Mouse (Mus musculus) liver, embryonic 16.5 days (tissue): ENCODE measurements around the gene Cfdp1. TPM values are rescaled to one million over a fixed set of nuclear protein-coding genes. Genes with fewer than 3 reads are reported as not detected.

Source experiments
- ATAC-seq: fragments of 200-750 bp; cut with Nextera tagmentation; 2 replicates; pipeline ENCODE4 v1.8.0; 2017; ENCODE audit warnings: low read depth, mild to moderate bottlenecking, moderate number of reproducible peaks, moderate library complexity
- H3K27ac ChIP-seq: fragments of 300-500 bp; sonication (generic); 2 replicates; pipeline ENCODE4 v1.5.1; 2014; ENCODE audit warnings: mild to moderate bottlenecking, low read length
- H3K27me3 ChIP-seq: fragments of 300-500 bp; sonication (generic); 2 replicates; pipeline ENCODE4 v1.6.1; 2014; ENCODE audit warnings: low read depth, low read length, mixed read lengths; ENCODE audit not compliant: control insufficient read depth, insufficient read depth
- H3K36me3 ChIP-seq: fragments of 300-500 bp; sonication (generic); 2 replicates; pipeline ENCODE4 v1.6.1; 2014; ENCODE audit warnings: mild to moderate bottlenecking; ENCODE audit not compliant: control insufficient read depth, insufficient read depth
- H3K4me1 ChIP-seq: fragments of 300-500 bp; sonication (generic); 2 replicates; pipeline ENCODE4 v1.6.1; 2014; ENCODE audit warnings: low read depth, low read length, mixed read lengths; ENCODE audit not compliant: control insufficient read depth
- H3K4me2 ChIP-seq: fragments of 300-500 bp; sonication (generic); 2 replicates; pipeline ENCODE4 v1.6.1; 2014; ENCODE audit warnings: low read depth, low read length, mixed read lengths
- H3K4me3 ChIP-seq: fragments of 300-500 bp; sonication (generic); 2 replicates; pipeline ENCODE4 v1.5.1; 2014; ENCODE audit warnings: low read depth, mild to moderate bottlenecking, low read length
- H3K9ac ChIP-seq: fragments of 300-500 bp; sonication (generic); 2 replicates; pipeline ENCODE4 v1.6.1; 2014; ENCODE audit warnings: low read depth, low read length
- H3K9me3 ChIP-seq: fragments of 300-500 bp; sonication (generic); replicated peaks from 2 replicates; pipeline ENCODE4 v1.6.1; 2016; ENCODE audit warnings: low read length; ENCODE audit not compliant: control insufficient read depth
- WGBS: fragments of 180-500 bp; shearing (Covaris S2); extraction: QIAGEN DNeasy Blood & Tissue Kit; methylation state at CpG from one replicate; pipeline ENCODE4 v1.1.7; 2014; ENCODE audit not compliant: insufficient replicate concordance; 5-methylcytosine and 5-hydroxymethylcytosine counted together
- polyA plus RNA-seq: library from polyadenylated mRNA; unstranded; fragments of >200 nt; fragmentation: Nextera tagmentation; extraction: Ambion mirVana; gene quantifications from 2 replicates; pipeline ENCODE4 v1.2.1, GENCODE M21; 2015

The Cfdp1 gene
- polyA plus RNA-seq, 1 experiment from 2014 or later, result 63.2 TPM

DNA sequence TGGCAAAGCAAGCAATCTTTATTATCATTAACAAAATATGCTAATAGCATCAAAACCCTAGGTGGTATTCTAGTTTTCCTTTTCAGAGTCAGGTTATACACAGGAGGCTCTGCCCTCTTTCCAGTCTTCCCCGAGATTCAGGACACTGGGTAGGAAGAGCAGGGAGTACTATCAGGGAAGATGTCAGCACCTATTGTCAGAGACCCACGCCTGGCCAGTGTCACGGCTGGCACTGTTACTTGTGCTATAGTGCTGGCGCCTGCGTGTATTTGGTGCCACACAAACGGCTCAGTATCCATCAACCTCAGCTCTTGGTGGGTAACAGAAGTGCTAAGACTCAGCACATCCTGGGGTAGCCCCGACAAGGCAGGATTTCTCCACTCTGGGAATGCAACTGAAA, 81.0 kb downstream of the Cfdp1 start:
- no peak overlapping the region for H3K9ac ChIP-seq
- WGBS, result 70% methylated on average over 7 of the region's 7 CpGs
- no peak overlapping the region for H3K4me2 ChIP-seq
- H3K27ac ChIP-seq, result no peak overlapping the region
- no peaks in the 10 kb centered on the region; the same call in 1 of the 2 replicates for H3K4me1 ChIP-seq
- no peak for ATAC-seq
- H3K36me3 ChIP-seq, result peaks cover 3% of the 10 kb centered on the region
- H3K9me3 ChIP-seq, result no peaks in the 10 kb centered on the region
- no peaks in the 10 kb centered on the region for H3K27me3 ChIP-seq
- H3K4me3 ChIP-seq, result no peak overlapping the region

DNA sequence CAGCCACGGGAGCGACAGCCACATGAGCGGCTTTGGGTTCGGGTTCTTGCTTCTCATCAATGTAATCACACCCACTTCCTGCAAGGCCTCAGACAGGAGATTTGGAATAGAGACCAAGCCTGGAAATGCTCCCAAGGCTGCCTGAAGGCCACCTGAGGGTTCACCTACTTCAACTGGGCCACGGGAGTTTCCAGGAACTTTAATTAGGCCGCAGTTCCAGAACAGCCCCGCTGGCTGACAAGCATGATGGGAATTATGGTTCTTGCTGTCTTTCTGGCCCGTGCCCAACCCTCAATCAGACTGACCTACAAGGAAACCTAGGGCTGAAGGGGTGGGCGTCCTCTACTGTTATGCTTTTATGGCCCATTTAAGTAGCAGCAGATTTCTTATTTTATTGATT, 82.0 kb downstream of the Cfdp1 start:
- H3K27ac ChIP-seq, result no peak overlapping the region
- H3K9me3 ChIP-seq, result no peaks in the 10 kb centered on the region
- no peak overlapping the region for H3K4me3 ChIP-seq
- no peak overlapping the region for H3K4me2 ChIP-seq
- WGBS, result 77% methylated on average over 9 of the region's 9 CpGs
- no peaks in the 10 kb centered on the region for H3K27me3 ChIP-seq
- H3K9ac ChIP-seq, result no peak overlapping the region
- H3K4me1 ChIP-seq, result no peaks in the 10 kb centered on the region; the same call in 1 of the 2 replicates
- peaks cover 3% of the 10 kb centered on the region for H3K36me3 ChIP-seq
- ATAC-seq, result no peak

DNA sequence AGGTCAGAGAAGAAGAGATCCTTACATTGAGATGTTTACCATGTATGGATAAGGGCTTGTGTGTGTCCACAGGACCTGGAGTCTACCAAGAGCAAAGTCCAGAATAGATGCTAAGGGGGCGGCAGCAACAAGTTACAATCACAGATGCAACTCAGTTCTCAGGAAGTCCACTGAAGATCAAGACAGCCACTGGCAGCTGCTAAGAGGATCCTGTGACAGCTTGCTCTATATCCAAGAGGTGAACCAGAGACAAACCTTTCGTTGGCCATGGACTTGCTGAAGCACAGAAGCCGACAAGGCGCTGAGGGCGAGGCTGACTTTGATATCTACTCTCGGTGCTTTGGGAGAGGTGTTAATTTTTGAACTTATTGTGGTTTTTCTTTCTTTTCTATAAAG, 82.5 kb downstream of the Cfdp1 start:
- Histone ChIP-seq H3K36me3 (peaks cover 3% of the 10 kb centered on the region), H3K9ac (no peak overlapping the region), H3K4me3 (no peak overlapping the region), H3K4me1 (no peaks in the 10 kb centered on the region; the same call in 1 of the 2 replicates), H3K27ac (no peak overlapping the region), H3K9me3 (no peaks in the 10 kb centered on the region), H3K4me2 (no peak overlapping the region), H3K27me3 (no peaks in the 10 kb centered on the region)
- WGBS, result 81% methylated on average over 6 of the region's 6 CpGs
- no peak for ATAC-seq

DNA sequence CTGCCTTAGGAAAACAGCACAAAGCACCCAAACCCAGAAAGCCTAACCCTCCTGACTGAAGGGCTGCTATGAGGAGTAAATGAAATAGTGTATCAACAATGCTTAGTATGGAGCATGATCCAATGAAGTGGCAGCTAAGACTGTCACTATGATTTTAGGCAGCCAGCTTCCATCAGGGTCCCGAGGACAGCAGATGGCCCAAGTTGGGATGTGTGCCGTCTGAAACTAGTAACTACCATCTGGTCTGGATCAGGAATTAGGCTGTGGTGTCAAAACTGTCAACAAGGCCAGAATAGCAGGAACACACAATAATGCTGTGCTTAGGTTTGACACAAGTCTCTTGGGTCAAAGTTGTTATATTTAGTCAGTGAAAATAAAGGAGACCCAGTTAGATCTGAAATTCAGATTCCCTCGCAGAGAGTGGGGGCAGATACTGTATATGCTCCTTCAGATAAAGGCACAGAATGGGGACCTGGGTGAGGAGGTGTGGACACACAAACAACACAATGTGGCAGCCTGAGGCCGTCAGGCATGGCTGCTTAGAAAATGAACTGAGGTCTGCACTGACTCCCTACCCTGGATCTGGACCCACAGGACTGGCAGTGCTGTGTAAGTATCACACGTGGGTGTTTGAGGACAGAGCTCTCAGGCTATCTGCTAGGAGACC, 83.0 kb downstream of the Cfdp1 start:
- 70% methylated on average over 5 of the region's 5 CpGs for WGBS
- Histone ChIP-seq H3K36me3 (peaks cover 3% of the 10 kb centered on the region), H3K4me1 (no peaks in the 10 kb centered on the region; the same call in 1 of the 2 replicates), H3K27me3 (no peaks in the 10 kb centered on the region), H3K9me3 (no peaks in the 10 kb centered on the region), H3K9ac (no peak overlapping the region), H3K4me3 (no peak overlapping the region), H3K27ac (no peak overlapping the region), H3K4me2 (no peak overlapping the region)
- ATAC-seq, result no peak

DNA sequence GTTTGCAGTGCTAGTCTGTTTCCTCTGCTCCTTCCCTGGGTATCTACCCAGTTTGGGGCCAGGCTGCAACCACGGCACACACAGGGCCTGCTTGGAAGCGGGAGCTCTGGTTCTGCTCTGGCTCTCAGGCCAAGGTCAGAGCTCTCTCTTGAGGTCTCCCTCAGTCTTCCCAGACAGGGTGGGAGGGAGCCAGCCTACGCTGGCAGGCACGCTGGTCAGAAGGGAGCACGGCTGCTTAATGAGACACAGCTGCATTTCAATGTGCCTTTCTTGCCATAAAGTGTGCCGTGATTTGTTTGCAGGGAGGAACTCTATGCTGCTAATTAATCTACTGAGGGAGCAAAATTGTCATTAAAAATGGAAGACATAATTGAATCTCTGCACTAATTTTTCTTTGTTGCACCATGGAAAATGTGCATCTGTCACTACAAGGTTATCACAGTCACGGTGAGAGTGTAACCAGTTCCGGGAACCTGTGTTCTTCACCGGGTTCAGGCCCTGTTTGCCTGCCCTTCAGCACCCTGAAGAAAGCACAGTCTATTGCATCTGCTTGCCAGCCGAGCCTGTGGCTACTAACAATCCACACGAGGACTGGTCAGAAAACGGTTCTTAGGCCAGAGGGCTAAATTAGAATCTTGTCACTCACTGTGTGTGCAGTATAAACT, 84.2 kb downstream of the Cfdp1 start:
- Histone ChIP-seq H3K27me3 (no peaks in the 10 kb centered on the region), H3K4me3 (no peak overlapping the region), H3K4me2 (no peak overlapping the region), H3K9me3 (no peaks in the 10 kb centered on the region), H3K27ac (no peak overlapping the region), H3K9ac (no peak overlapping the region), H3K4me1 (no peaks in the 10 kb centered on the region; the same call in 1 of the 2 replicates), H3K36me3 (peaks cover 3% of the 10 kb centered on the region)
- 73% methylated on average over 12 of the region's 12 CpGs for WGBS
- no peak for ATAC-seq

DNA sequence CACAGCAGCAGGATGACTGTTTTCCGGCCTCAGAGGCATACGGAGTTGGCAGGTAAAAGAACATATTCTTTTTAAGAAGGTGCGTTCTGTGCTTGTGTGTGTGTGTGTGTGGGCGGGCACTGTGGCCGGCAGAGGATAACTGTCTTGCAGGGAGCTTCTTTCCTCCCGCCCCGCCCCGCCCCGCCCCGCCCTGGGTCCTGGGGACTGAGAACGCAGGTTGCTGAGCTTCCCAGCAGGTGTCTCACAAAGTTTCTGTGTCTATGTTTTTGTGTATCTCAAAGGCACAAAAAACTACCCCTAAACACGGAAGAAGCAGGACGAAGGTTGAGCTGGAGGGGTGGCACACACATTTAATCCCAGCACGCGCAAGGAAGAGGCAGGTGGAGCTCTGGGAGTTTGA, 84.8 kb downstream of the Cfdp1 start:
- Histone ChIP-seq H3K4me3 (no peak overlapping the region), H3K27ac (no peak overlapping the region), H3K9ac (no peak overlapping the region), H3K4me2 (no peak overlapping the region), H3K9me3 (no peaks in the 10 kb centered on the region), H3K4me1 (no peaks in the 10 kb centered on the region; the same call in 1 of the 2 replicates), H3K27me3 (no peaks in the 10 kb centered on the region), H3K36me3 (no peaks in the 10 kb centered on the region; the same call in none of the 2 replicates)
- WGBS, result 67% methylated on average over 15 of the region's 15 CpGs
- ATAC-seq, result no peak

DNA sequence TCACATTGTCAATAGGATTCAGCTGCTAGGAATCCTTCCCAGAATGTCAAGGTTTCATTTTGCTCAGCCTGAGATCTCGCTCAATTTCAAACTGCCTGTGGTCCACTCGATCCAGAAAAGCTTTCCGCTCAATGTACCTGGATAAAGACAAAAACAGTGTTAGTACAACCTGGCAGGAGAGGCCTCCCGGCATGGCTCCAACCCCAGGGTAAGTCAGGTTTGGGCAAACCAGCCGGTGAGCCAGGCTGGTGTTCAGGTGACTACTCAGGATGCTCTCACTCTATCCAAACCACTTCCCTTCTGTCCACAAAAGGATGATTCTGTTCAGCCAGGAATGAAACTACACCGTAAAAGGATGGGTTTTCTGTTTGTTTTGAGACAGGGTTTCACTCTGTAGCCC, 85.4 kb downstream of the Cfdp1 start:
- no peaks in the 10 kb centered on the region; the same call in 1 of the 2 replicates for H3K4me1 ChIP-seq
- H3K4me3 ChIP-seq, result no peak overlapping the region
- no peak overlapping the region for H3K9ac ChIP-seq
- H3K4me2 ChIP-seq, result no peak overlapping the region
- no peak overlapping the region for H3K27ac ChIP-seq
- H3K36me3 ChIP-seq, result no peaks in the 10 kb centered on the region; the same call in none of the 2 replicates
- ATAC-seq, result no peak
- no peaks in the 10 kb centered on the region for H3K27me3 ChIP-seq
- no peaks in the 10 kb centered on the region for H3K9me3 ChIP-seq
- WGBS, result 78% methylated on average over 6 of the region's 6 CpGs

DNA sequence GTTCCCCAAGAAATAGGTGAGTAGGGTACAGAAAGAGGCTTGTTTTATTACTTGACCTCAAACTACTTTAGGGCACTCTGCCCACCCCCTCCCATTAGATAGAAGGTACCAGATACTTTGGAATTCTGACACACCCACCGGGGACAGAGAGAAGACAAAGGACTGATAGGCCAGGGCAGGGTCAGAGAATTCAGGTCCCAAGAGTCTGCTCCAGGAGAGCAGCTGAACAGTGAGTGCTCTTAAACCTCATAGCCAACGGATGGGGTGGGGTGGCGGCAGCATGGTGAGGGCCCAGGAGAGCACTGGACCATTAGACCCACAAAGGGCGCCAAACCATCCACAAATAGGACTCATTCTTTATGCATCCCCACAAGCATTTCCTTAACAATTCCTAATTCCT, 88.5 kb downstream of the Cfdp1 start:
- H3K27me3 ChIP-seq, result no peaks in the 10 kb centered on the region
- H3K4me3 ChIP-seq, result no peak overlapping the region
- no peak for ATAC-seq
- H3K9ac ChIP-seq, result no peak overlapping the region
- H3K4me2 ChIP-seq, result no peak overlapping the region
- H3K27ac ChIP-seq, result no peak overlapping the region
- WGBS, result 81% methylated on average over 4 of the region's 4 CpGs
- no peaks in the 10 kb centered on the region; the same call in none of the 2 replicates for H3K36me3 ChIP-seq
- H3K4me1 ChIP-seq, result no peaks in the 10 kb centered on the region; the same call in 1 of the 2 replicates
- no peaks in the 10 kb centered on the region for H3K9me3 ChIP-seq

DNA sequence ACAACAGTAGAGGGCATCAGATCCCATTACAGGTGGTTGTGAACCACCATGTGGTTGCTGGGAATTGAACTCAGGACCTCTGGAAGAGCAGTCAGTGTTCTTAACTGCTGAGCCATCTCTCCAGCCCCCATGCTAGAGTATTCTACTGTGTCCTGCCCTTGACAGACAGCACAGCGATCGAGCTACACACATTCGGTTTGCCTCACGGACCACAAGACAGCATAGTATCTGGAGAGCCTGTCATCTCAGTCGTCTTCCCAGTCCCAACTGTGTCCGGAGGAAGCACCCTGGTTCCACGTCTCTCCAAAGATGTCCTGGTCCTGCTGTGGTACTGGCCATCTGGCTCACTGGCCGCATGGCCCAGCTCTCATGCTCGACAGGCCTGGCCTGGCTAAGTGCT, 89.0 kb downstream of the Cfdp1 start:
- Histone ChIP-seq H3K27me3 (no peaks in the 10 kb centered on the region), H3K9me3 (no peaks in the 10 kb centered on the region), H3K4me1 (no peaks in the 10 kb centered on the region; the same call in 1 of the 2 replicates), H3K36me3 (no peaks in the 10 kb centered on the region; the same call in none of the 2 replicates), H3K9ac (no peak overlapping the region), H3K4me2 (no peak overlapping the region), H3K27ac (no peak overlapping the region), H3K4me3 (no peak overlapping the region)
- WGBS, result 81% methylated on average over 9 of the region's 9 CpGs
- ATAC-seq, result no peak
